Mouse (Mus musculus) liver (tissue): ENCODE measurements at regions not wholly inside any gene's neighbourhood (a gene's known extent, or its start where the extent isn't known, plus 50 kb on each side); places are given as distances from the start of the nearest gene placed in this dataset.

Source experiments
- DNase-seq: peaks from one replicate; pipeline ENCODE4 v3.0.0-alpha.2; 2020; ENCODE audit warnings: mixed read lengths

DNA sequence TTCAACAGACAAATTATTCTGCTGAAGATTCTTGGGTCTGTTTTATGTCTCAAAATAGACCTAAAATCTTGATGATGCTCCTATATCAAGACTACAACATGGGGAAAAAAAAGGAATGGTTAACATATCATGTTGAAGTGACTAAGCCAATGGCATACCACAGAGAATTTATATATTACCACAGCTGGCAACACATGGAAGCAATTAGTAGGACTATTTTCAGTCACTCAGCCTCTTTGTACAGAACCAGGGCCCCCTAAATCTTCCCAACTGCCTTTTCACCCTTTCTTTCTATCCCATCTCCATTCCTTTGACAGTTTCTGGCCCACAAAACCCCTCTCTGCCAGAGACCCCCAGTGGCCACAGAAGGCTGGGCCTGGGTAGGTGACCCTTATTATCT is 206.2 kb upstream of the Atp11b start:
- no peak for DNase-seq

DNA sequence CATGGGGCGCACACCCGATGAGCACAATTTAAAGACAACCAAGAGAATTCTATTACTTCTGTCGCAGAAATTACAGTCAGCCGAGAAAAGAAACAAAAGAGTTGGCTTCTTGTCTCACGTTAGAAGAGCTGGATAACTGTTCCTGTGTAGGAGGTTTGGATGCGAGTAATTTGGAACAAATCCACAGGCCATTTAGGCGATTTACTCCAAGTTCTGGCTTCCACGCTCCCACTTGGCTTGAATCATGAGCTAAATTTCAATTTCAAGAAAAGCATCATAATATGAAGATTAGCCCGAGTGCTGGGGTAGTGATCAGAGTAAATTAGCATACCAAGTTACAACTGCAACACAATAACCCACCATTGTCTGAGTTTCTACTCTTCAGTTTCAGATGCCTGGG is 202.1 kb upstream of the Atp11b start:
- no peak for DNase-seq

GRCm38 (mm10) chr3:35560425-35560824 is 193.5 kb upstream of the Atp11b start:
- DNase-seq: no peak

DNA sequence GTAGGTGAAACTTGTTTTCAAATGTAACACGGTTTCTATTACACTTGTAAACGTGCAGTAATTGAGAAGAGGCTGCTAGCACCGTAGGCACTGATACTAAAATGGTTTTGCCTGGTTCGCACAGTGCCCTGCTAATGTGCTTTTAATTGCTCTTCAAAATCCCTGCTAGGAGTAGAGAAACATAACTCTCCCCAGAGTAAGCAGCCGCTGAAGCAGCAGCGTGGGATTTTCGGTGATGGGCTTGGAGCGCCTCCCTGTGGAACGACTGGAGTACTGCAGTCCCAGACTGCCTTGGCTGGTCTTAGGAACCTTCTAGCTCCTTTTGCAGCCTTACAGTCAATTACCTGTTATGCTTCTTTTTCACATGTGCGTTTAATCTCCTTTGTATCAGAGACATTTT is 179.5 kb upstream of the Atp11b start:
- DNase-seq: no peak
